Mouse (Mus musculus): ENCODE results near the gene Il10. TPM values are rescaled to one million over a fixed set of nuclear protein-coding genes. Genes with fewer than 3 reads are reported as not detected.
A peak's percentile ranks its signal among the peaks of the same experiment; 100 is the strongest.
"Not testable (repeated sequence)": the region's sequence is repeated elsewhere in the genome, so short reads cannot be mapped to it uniquely, and the experiment has no call there.

The Il10 gene
- polyA plus RNA-seq, 1 experiment from 2014 or later = not detected

DNA sequence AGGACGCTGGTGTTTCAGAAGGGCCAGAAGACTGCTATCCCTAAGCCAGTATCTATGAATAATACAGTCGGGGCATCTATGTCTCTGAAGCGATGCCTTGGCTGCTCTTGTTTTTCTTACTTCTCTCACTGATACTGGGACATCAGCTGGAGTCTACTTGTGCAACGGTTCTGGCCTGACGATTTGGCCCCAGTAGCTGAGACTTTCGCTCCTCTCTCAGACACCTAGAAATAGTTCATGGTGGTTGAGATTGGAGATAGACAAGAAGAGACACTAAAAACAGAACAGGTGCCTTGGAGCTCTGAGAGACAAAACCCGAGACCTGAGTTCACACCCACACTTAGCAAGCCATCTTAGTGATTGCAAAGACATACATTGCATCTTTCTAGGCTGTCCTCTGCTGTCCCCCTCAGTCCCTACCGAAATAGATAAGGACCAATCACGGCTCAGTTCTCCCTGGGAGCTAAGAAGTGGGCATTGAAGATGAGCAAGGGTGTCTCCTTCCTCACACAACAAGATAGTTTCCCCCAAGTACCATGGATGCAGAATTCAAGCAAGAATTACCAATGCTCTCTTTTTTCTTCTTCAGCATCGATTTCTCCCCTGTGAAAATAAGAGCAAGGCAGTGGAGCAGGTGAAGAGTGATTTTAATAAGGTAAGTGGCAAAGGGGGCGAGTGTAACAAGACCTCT, 2.4 kb downstream of the Il10 start:
- Histone ChIP-seq H3K9me3 (replicated peaks) (no peaks in the 10 kb centered on the region), H3K36me3 (no peaks in the 10 kb centered on the region), H3K4me3 (no peak overlapping the region), H3K4me1 (peaks cover 6% of the 10 kb centered on the region), H3K27me3 (ENCODE audit: low read depth, poor library complexity, severe bottlenecking) (no peaks in the 10 kb centered on the region), H3K27ac (replicated peaks) (no peak overlapping the region)
- no peak for DNase-seq (ENCODE audit: low spot score)
- 80% methylated on average over 11 of the region's 11 CpGs for WGBS

DNA sequence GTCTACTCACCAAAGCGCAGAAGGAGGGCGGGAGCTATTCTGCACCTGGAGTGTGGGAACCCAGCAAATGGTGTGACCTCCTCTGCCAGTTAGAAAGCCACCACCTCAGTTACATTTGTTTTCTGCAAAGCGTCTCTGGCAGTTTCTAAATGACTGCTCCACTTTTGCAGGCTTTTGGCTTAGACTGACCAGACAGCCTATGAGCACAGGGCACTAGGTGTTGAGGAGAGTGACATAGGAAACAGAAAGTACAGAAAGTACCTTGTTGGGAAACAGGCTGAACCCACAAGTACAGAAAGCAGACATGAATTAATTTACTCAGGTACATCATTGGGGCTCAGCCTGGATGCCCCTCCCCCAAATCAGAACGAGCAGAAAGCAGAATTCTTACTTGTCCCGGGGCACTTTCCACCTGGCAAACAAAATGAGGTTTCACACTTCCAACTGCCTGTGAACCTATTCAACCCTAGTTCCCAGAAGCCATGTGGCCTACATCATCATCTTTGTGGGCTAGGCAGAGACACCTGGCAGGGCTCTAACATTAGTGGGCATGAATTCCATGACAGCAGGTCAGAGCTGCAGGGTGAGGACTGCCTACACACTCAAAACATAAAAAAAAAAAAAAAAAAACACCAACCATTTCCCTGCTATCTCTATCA, 3.1 kb downstream of the Il10 start:
- WGBS = 72% methylated on average over 5 of the region's 5 CpGs
- no peaks in the 10 kb centered on the region for H3K27me3 ChIP-seq (ENCODE audit: low read depth, poor library complexity, severe bottlenecking)
- no peaks in the 10 kb centered on the region for H3K9me3 ChIP-seq (replicated peaks)
- H3K4me3 ChIP-seq = no peak overlapping the region
- DNase-seq (ENCODE audit: low spot score) = no peak
- H3K36me3 ChIP-seq = no peaks in the 10 kb centered on the region
- H3K27ac ChIP-seq (replicated peaks) = no peak overlapping the region
- H3K4me1 ChIP-seq = peaks cover 6% of the 10 kb centered on the region

DNA sequence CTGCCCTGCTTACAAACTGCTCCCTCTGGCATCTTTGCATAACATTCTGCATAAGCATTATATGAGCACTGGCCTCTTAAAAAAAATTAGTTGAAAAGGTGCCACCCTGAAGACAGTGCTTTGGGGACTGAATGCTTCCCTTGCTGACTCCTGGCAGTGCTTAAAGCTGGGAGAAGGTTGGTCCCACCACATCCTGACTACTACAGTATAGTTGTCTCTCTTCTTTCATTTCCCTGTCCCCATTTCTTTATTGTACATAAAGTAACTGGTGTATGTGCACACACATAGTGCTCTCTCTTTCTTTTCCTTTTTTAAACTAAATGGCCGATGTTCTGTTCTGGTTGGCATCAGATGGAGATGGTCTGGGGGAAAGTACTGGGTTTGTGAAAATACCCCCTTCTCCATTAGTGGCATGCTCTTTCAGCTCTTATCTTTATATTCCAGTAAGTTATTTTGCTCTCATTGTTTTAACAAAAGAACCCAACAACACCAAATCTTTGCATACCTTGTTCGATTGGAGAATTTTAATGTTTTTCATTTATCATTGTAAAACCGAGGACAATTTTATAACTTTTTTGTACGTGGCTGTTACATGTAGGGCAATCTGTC, 3.7 kb downstream of the Il10 start:
- not testable (repeated sequence) for H3K9me3 ChIP-seq (replicated peaks); H3K36me3 ChIP-seq; DNase-seq (ENCODE audit: low spot score); H3K27me3 ChIP-seq (ENCODE audit: low read depth, poor library complexity, severe bottlenecking); H3K4me3 ChIP-seq; H3K4me1 ChIP-seq; H3K27ac ChIP-seq (replicated peaks)
- 89% methylated on average over 4 of the region's 4 CpGs for WGBS

DNA sequence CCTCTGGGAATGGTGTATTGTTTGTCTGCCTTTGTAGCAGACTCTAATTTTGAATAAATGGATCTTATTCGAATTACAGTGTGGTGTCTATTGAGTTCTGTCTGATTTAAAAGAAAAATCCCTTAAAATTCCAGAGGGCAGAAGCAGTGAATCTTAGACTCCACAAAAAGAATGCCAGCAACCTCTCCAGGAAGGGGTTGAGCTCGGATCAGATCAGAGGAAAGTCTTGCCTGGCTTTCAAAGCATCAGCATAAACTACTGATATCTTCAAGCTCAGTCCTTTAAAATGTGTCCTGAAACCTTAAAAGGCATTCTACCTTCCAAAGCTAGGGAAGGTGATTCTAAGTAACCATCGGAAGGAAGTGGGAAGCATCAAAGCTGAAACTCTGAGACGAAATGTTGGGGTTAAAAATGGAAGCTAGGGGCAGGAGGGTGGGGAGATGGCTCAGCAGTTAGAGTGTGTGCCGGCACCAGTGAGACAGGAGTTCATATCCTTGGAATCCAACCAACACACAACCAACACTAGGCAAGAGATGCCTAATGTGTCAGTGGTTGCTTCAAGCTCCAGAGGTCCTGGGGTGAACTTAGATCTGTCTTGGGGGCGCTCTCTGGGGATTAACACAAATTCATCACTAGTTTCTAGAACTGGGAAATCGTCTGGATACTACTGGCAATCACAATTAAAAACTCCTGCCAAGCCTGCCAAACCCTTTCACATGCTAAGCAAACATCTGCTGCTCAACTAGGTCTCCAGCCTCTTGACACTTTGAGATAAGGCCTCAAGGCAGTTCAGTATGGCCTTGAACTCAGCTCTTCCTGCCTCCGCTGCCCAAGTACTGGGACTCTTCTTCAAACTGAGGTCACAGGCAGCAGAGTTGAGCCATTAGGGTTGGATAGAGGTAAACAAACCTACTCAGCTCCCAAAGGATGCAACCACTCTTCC, 5.5 kb downstream of the Il10 start:
- Histone ChIP-seq H3K36me3 (no peaks in the 10 kb centered on the region), H3K4me3 (no peak overlapping the region), H3K4me1 (peaks cover 6% of the 10 kb centered on the region), H3K27ac (replicated peaks) (no peak overlapping the region), H3K9me3 (replicated peaks) (no peaks in the 10 kb centered on the region), H3K27me3 (ENCODE audit: low read depth, poor library complexity, severe bottlenecking) (no peaks in the 10 kb centered on the region)
- WGBS = 82% methylated on average over 8 of the region's 8 CpGs
- no peak for DNase-seq (ENCODE audit: low spot score)

DNA sequence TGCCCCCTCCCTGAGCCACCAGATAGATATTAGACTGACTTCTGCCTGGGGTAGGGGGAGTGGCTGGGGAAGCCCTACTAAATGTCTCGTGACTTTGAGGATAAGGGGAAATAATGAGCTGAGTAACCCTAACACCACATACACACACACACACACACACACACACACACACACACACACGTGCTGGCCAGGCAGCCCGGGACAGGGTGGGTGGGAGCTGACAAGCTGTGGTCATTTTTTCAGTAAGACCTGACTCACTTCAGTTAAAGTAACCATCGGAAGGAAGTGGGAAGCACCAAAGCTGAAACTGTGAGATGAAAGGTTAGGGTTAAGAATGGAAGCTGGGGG, 6.2 kb downstream of the Il10 start:
- no peak for DNase-seq (ENCODE audit: low spot score)
- H3K4me3 ChIP-seq = no peak overlapping the region
- no peaks in the 10 kb centered on the region for H3K36me3 ChIP-seq
- no peaks in the 10 kb centered on the region for H3K9me3 ChIP-seq (replicated peaks)
- 80% methylated on average over 4 of the region's 4 CpGs for WGBS
- no peaks in the 10 kb centered on the region for H3K27me3 ChIP-seq (ENCODE audit: low read depth, poor library complexity, severe bottlenecking)
- H3K4me1 ChIP-seq = peaks cover 3% of the 10 kb centered on the region; the same call in 1 of the 2 replicates
- H3K27ac ChIP-seq (replicated peaks) = no peak overlapping the region

DNA sequence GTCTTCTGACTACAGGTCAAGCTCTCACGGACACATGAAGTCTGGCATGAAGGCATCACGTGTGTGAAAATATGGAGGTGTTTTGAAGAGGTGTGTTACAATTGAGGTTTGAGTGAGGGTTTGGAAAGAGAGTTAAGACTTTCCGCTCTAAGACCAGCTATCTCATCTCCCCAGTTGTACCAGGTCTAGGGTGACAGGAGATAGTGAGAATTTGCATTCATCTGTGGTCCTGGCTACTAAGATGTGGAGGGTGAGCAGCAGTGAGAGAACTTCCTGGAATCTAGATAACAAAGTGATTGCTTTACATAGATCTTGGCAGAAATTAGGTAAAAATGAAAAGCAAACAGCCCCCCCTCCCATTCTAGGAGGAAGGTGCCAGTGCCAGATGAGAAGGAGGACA, 9.6 kb downstream of the Il10 start:
- no peaks in the 10 kb centered on the region for H3K9me3 ChIP-seq (replicated peaks)
- H3K27me3 ChIP-seq (ENCODE audit: low read depth, poor library complexity, severe bottlenecking) = no peaks in the 10 kb centered on the region
- H3K36me3 ChIP-seq = no peaks in the 10 kb centered on the region
- H3K4me3 ChIP-seq = no peak overlapping the region
- H3K4me1 ChIP-seq = no peaks in the 10 kb centered on the region
- 91% methylated on average over 3 of the region's 3 CpGs for WGBS
- DNase-seq (ENCODE audit: low spot score) = no peak
- no peak overlapping the region for H3K27ac ChIP-seq (replicated peaks)

DNA sequence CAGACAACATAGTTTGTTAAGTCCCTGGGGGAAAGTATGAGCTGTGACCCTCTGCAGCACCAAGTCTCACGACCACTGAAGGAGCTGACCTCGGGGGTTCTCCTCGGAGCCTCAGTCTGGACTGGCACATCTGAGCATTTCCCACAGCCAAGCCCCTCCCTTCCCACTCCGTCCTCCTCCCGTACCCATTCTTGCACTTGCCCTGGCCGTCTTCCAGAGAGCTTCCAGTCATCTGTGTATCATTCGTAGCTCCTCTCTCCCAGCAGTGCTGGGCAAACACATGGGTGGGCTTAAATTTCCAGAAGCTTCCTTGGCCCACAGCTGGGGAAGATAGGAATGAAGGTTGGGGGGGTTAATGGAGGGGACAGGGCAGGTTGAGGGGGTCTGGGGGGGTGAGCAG, 10.6 kb downstream of the Il10 start:
- WGBS = 77% methylated on average over 7 of the region's 7 CpGs
- H3K4me1 ChIP-seq = no peaks in the 10 kb centered on the region
- no peaks in the 10 kb centered on the region for H3K9me3 ChIP-seq (replicated peaks)
- no peaks in the 10 kb centered on the region for H3K27me3 ChIP-seq (ENCODE audit: low read depth, poor library complexity, severe bottlenecking)
- no peak overlapping the region for H3K27ac ChIP-seq (replicated peaks)
- no peaks in the 10 kb centered on the region for H3K36me3 ChIP-seq
- H3K4me3 ChIP-seq = no peak overlapping the region
- no peak for DNase-seq (ENCODE audit: low spot score)

DNA sequence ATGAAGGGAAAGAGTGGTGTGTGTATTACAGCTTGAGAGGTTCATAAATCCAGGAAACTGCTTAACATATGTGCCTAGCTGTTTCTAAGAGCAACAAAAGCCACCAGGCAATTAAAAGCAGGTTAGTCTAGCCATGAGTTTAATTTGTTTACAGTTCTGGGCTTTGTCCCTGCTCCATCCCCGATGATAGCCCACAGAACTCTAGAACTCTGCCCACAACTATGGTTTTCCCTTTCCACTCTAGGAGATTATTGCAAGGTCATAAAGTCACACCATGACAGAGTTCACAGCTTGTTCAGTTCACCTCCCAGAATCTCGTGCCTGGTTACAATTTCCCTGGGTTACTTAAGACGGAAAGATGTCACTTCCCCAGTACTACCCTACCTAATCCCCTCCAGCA, 11.6 kb downstream of the Il10 start:
- Histone ChIP-seq H3K27ac (replicated peaks) (no peak overlapping the region), H3K36me3 (no peaks in the 10 kb centered on the region), H3K4me3 (no peak overlapping the region), H3K27me3 (ENCODE audit: low read depth, poor library complexity, severe bottlenecking) (no peaks in the 10 kb centered on the region), H3K9me3 (replicated peaks) (no peaks in the 10 kb centered on the region), H3K4me1 (no peaks in the 10 kb centered on the region)
- no peak for DNase-seq (ENCODE audit: low spot score)
- WGBS = 61% methylated on average over 3 of the region's 3 CpGs

DNA sequence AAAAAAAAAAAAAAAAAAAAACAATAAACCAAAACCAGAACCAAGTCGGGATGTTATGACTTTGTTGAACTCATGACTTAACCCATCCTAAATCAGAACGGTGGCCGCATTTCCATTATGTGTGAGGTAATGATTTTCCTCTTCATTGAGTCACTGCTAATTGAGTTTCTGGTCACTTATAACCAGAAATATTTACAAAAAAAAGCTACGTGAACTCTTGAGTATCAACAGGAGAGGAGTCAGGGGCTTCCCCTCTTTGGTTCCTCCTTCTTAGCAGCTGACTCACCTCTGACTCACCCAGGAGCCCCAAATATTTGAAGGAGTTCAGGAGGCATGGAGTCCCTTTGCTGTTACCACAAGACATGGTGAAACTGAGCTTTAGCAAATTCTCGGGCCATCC, 18.4 kb downstream of the Il10 start:
- WGBS = 93% methylated on average over 5 of the region's 5 CpGs

DNA sequence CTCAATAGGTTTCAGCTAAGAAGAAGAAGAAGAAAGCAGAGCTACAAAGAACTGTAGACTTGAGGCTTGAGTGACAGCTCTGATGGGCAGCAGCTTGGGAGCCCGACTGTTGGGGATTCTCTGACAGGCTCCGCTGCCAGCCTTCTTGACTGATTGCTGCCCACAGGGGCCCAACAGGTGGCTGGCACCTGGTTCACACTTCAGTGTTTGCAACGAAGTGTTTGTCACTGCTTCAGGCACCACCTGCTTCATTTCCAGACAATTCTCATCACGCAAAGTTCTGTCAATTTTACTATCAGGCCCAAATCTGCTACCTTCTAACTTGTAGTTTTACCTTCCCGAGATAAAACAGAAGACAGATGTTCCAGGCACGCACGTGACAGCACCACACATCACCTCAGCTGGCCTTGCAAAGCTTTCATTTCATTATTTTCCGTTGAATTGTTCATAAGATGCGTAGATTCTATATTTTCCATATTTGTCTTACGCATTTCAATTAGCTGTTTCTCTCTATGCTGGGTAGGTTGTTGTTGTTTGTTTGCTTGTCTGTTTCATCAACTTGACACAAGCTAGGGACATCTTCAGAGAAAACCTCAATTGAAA, 18.9 kb downstream of the Il10 start:
- H3K27me3 ChIP-seq (ENCODE audit: low read depth, poor library complexity, severe bottlenecking) = no peaks in the 10 kb centered on the region
- H3K36me3 ChIP-seq = no peaks in the 10 kb centered on the region
- H3K4me3 ChIP-seq = no peak overlapping the region
- no peak for DNase-seq (ENCODE audit: low spot score)
- H3K27ac ChIP-seq (replicated peaks) = no peak overlapping the region
- WGBS = 92% methylated on average over 10 of the region's 10 CpGs
- H3K9me3 ChIP-seq (replicated peaks) = no peaks in the 10 kb centered on the region; the same call in 1 of the 2 replicates
- no peaks in the 10 kb centered on the region for H3K4me1 ChIP-seq

More for the DNA sequence above, 18.4 kb downstream of the Il10 start:
- H3K9me3 ChIP-seq (replicated peaks) = no peaks in the 10 kb centered on the region; the same call in 1 of the 2 replicates
- DNase-seq (ENCODE audit: low spot score) = no peak
- H3K27me3 ChIP-seq (ENCODE audit: low read depth, poor library complexity, severe bottlenecking) = no peaks in the 10 kb centered on the region
- no peak overlapping the region for H3K27ac ChIP-seq (replicated peaks)
- H3K36me3 ChIP-seq = no peaks in the 10 kb centered on the region
- H3K4me3 ChIP-seq = no peak overlapping the region
- H3K4me1 ChIP-seq = no peaks in the 10 kb centered on the region

DNA sequence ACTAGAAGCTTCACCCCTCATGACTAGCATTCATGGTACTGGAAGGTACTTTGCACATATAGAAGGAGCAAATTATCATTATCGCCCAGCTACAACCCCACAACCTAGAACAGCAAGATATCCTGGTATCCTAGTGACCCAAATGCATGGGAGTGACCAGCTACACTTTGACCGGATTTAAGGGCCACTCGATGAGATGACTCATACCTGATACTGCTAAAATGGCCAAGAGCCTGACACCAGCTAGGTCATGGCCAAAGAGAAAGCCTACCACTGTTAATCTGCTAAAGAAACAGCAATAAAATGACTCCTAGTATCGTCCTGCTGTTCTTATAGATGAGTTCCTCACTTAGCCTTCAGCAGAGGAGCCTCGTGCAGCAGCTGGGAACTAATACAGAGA, 19.8 kb downstream of the Il10 start:
- no peak overlapping the region for H3K27ac ChIP-seq (replicated peaks)
- WGBS = 91% methylated on average over 5 of the region's 5 CpGs
- no peaks in the 10 kb centered on the region for H3K4me1 ChIP-seq
- no peak overlapping the region for H3K4me3 ChIP-seq
- DNase-seq (ENCODE audit: low spot score) = no peak
- H3K9me3 ChIP-seq (replicated peaks) = no peaks in the 10 kb centered on the region; the same call in 1 of the 2 replicates
- H3K36me3 ChIP-seq = no peaks in the 10 kb centered on the region
- no peaks in the 10 kb centered on the region for H3K27me3 ChIP-seq (ENCODE audit: low read depth, poor library complexity, severe bottlenecking)

DNA sequence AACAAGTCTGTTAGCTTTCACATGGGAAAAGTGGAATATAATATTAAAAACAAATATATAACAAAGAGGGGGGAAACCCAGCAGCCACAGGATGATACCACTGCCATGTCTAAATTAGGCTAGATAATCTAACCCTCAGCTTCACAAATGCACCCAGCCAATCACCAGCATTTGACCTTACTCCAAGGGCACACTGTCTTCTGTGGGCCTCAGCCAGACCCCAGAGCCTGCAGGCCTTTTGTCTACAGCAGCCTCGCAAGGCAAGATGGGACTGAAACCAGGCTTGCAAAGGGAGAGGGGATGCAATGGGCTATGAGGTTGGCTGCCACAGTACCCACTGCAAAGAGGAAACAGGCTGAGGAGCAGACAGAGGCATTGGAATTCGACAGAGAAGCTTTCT, 22.6 kb downstream of the Il10 start:
- H3K9me3 ChIP-seq (replicated peaks) = no peaks in the 10 kb centered on the region; the same call in 1 of the 2 replicates
- H3K36me3 ChIP-seq = no peaks in the 10 kb centered on the region
- H3K4me1 ChIP-seq = no peaks in the 10 kb centered on the region
- 0 out of 2 replicates have a peak overlapping the region, but pooled peaks have one; percentile 28 for H3K27ac ChIP-seq (replicated peaks)
- no peak for DNase-seq (ENCODE audit: low spot score)
- H3K27me3 ChIP-seq (ENCODE audit: low read depth, poor library complexity, severe bottlenecking) = no peaks in the 10 kb centered on the region
- H3K4me3 ChIP-seq = no peak overlapping the region
- WGBS = 56% methylated on average over 2 of the region's 2 CpGs
